Mouse (Mus musculus): ENCODE data around the gene Mrpl33.

DNA sequence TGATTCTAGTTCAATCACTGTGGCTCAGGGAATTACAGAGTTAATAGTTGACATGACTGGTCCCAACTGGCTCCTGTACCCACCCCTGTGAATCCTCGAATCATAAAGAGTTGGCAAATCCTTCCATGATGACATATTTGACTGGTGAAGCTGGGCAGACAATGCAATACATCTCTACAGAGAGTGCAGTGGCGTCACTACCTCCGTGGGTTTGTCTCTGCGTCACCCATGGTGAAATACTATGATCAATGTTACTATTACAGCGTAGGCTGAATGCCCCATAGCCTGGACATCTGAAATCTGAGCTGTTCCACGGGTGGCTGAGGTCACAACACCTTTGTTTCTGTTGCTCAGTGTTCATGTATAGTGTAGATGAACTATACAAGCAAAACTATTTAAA lies 15.5 kb upstream of the Mrpl33 start:
- TF ChIP-seq POLR2A (IDR thresholded peaks at IDR 0.05; ENCODE audit: borderline replicate concordance, insufficient read depth, low read length) (no peak), CTCF (IDR thresholded peaks at IDR 0.05; ENCODE audit: borderline replicate concordance, insufficient read depth, low read depth, low read length) (no peak)
